Mouse (Mus musculus): ENCODE results near the gene Tmem255b.

Gene Tmem255b

GRCm38 (mm10) chr8:13434889-13435288 lies at the start of gene Tmem255b:
Tmem255b (plus strand) TSS chr8:13435189.
- DNase-seq (ENCODE audit: low read depth, low spot score), result no peak

GRCm38 (mm10) chr8:13386366-13386765 lies 48.6 kb upstream of the Tmem255b start:
- DNase-seq (ENCODE audit: low read depth, low spot score), result no peak

DNA sequence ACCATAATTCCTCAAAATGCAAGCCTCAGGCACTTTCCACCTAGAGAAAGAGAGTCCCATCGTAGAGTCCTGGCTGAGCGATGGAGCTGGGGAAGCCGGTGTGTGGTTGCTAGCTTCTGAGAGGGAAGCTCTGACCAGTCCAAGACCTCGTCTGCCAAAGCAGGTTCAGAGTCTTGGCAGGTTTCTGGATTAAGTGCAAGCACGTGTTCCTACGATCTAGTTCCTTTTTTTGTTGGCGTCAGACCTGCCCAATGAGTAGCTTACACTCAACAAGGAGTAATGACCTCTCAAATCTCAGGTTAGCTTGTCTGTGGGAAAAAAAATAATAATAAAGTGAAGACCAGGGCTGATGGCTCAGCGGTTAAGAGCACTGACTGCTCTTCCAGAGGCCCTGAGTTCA lies 47.3 kb upstream of the Tmem255b start:
- DNase-seq (ENCODE audit: low read depth, low spot score), result no peak

DNA sequence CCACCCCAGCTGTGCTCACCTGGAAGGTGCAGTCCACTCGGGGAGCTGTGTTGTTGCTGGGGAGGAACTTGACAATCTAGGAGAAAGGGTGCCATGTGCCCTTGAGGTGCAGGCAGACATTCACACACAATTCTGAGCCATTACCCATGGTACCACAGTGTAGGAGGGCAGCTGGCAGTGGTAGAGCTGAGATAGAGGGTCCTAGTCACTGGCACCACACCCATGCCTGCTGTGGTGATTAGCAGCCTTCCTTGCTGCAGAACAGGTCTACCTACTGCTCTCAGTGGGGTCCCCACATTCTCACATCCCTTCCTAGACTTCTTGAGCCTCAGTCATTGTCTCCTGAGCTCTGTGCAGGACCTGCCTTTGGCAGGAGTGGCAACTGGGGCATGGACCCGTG lies 46.2 kb upstream of the Tmem255b start:
- no peak for DNase-seq (ENCODE audit: low read depth, low spot score)

GRCm38 (mm10) chr8:13393869-13394268 lies 41.1 kb upstream of the Tmem255b start:
- DNase-seq (ENCODE audit: low read depth, low spot score), result no peak

DNA sequence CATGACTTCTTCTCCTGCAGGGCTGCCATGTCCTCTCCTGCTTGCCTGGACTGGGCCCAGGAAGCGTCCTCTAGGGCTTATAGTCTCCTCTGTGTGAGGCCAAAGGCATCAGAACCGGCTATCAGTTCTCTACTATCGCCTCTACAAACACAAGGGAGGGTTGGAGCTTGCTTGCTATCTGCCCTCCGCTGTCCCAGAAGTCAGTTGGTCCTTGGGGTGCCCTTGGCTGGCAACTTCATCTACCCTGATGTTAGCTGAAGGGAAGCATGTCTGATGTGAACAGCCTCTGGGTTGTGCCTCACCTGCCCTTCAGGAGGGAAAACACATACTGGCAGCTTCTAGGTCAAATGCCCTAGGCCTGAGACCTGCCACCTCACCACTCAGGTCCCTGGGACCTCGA lies 38.3 kb upstream of the Tmem255b start, which contains the start of gene Atp4b:
Gene Atp4b, minus strand, starts transcription at position 101 of the 400 bp plus-strand sequence.
- no peak for DNase-seq (ENCODE audit: low read depth, low spot score)

- no peak for DNase-seq (ENCODE audit: low read depth, low spot score)
These were observed 31.5 kb upstream of the Tmem255b start for GRCm38 (mm10) chr8:13403517-13403916.

- no peak for DNase-seq (ENCODE audit: low read depth, low spot score)
These were observed 30.3 kb upstream of the Tmem255b start, which contains the start of gene Grk1 for GRCm38 (mm10) chr8:13404666-13405131. Grk1 (plus strand) TSS chr8:13405081.

DNA sequence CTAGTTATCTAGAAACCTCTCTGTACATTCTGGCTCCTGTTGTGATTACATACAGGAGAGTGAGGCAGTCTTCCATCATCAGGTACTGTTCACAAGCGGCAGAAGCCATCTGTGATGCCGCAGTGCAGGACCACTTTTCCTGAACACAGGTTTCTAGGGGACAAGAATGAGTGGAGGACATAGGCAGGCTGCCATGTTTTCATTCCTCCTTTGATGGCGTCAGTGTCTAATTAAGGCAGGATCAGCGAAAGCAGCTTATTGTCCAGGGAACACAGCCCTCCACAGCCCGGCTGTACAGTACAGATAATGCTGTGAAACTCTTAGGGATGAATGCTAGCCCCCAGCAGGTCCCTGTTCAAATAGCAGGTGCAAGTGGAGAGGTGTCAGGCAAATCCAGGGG lies 29.0 kb upstream of the Tmem255b start:
- DNase-seq (ENCODE audit: low read depth, low spot score), result no peak

GRCm38 (mm10) chr8:13411597-13411996 lies 23.4 kb upstream of the Tmem255b start:
- peak; percentile 51 for DNase-seq (ENCODE audit: low read depth, low spot score)

DNA sequence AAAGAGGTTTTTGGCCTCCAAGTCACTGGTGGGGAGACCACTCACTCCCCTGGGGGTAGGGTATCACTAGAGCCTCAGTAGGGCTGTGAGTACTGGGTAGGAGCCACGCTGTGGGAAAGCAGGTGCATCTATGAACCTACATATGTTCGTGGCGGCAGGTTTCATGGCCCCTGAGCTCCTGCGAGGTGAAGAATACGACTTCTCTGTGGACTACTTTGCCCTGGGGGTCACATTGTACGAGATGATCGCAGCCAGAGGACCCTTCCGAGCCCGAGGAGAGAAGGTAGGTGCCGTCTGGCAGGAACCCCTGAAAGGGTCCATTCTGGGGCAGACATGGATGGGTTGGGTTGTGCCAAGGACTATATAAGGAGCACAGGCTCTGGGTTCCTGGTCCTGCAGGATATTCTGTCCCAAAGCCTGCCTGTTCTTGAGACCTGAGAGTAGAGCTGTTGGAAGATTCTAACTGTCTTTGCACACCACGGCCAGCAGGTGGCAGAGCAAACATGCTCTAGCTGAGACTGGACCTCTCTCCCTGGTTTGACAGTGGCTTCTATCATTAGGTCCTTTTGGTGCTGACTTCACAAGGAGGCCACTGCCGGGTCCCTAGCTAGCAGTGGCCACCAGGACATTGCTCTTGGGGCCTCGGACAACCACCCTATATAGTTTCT lies 22.0 kb upstream of the Tmem255b start:
- peak; percentile 51 for DNase-seq (ENCODE audit: low read depth, low spot score)

- DNase-seq (ENCODE audit: low read depth, low spot score), result no peak
These were observed 21.1 kb upstream of the Tmem255b start for GRCm38 (mm10) chr8:13413823-13414390.

DNA sequence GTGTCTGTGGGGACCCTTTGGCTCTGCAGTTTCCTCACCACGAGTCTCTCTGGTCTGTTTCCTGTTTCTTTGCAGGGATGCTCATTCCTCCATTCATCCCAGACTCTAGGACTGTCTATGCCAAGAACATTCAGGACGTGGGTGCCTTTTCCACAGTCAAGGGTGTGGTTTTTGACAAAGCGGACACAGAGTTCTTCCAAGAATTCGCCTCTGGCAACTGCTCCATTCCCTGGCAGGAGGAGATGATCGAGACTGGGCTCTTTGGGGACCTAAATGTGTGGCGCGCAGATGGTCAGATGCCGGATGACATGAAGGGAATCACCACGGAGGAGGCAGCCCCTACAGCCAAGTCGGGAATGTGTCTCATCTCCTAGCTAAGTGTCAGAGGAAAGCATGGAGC lies 19.1 kb upstream of the Tmem255b start:
- no peak for DNase-seq (ENCODE audit: low read depth, low spot score)

GRCm38 (mm10) chr8:13419111-13419639 lies 15.8 kb upstream of the Tmem255b start:
- no peak for DNase-seq (ENCODE audit: low read depth, low spot score)

DNA sequence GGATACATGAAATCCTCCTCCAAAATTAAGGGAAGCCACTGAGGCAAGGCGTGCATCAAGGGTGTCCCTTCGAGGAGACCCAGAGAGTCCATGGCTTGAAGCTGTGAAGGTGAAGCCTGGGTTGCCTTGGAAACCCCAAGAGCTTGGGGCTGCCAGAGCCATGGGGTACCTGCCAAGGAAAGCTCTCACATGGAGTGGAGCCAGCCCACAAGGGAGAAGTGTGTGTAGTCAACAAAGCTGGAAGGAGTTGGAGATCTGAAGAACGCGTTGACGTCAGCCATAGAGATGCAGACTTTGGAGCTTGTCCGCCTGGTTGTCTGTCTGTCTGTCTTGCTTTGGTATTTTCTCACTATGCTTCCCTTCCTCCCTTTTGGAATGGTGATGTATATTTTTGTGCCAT lies 14.0 kb upstream of the Tmem255b start:
- no peak for DNase-seq (ENCODE audit: low read depth, low spot score)

DNA sequence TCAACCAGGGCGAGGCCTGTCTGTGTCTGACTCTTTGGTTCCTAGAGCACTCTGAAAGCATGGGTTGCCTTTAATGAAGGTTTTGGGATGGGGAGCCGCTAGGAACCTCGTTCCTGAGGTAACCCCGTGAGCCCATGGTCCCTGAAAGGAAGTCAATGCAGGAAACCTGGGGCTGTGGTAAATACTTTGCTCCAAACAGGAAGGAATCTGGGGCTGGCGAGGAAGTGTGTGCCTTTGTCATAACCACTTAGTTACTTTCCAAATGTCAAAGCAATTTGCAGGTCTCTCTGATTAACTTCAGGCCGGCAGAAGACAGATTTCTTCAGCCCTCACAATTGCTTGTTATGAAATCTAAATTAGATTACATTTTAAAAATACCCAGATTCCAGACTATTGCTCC lies 7.6 kb upstream of the Tmem255b start:
- DNase-seq (ENCODE audit: low read depth, low spot score), result no peak

DNA sequence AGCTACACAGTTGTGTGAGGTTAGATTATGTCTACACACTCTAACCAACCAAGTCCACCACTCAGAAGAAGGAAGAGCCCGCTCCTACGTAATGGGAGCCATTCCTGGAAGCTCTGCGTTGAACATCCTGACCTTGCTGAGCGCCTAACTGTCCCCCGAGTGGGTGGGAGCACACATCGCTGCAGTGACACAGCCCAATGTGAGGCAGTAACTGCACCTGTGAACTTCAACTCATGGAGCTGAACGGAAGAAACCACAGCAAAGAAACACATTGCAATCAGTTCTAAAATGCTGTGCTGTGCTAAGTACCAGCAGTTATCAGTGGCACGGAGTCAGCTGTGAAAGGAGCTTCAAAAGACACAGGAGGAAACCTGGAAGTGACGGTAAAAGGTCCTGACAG lies 6.8 kb upstream of the Tmem255b start:
- no peak for DNase-seq (ENCODE audit: low read depth, low spot score)

GRCm38 (mm10) chr8:13430412-13430811 lies 4.6 kb upstream of the Tmem255b start:
- DNase-seq (ENCODE audit: low read depth, low spot score), result no peak

DNA sequence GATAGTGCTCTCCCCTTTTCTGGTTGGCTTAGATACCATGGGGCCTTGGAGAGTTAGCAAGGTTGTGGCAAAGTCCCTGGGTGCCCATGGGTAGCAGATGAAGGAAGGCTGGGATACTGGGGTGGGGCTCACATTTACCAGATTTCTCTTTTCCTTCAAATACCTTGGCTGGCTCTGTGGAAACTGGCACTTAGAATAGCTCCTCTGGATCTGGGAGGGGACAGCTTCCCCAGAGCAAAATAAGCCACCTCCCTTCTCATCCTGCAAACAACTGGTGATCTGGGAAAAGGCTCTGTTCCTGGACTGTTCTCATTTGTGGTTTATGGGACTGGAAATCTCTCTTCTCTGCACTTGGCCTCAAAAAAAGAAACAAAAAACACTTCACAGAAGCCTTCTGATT lies 4.1 kb upstream of the Tmem255b start:
- DNase-seq (ENCODE audit: low read depth, low spot score), result no peak

DNA sequence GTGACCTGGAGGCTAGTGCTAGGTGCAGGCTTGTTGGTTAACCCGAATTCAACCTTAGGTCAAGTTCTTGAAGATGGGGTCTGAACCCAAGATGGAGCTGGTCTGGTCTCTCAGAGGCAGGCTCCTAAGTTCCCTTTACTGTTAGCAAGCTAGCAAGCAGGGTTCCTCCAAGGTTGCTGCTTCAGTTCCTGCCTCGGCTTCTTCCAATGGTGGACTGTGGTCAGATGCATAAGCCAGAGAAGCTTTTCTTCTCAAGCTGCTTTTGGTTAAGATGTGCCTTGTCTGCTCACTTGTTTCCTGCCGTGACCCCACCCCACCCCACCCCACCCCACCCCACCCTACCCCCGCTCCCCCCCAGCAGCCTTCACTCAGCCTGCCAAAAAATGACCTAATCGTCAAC lies 1.9 kb upstream of the Tmem255b start:
- DNase-seq (ENCODE audit: low read depth, low spot score), result no peak

DNA sequence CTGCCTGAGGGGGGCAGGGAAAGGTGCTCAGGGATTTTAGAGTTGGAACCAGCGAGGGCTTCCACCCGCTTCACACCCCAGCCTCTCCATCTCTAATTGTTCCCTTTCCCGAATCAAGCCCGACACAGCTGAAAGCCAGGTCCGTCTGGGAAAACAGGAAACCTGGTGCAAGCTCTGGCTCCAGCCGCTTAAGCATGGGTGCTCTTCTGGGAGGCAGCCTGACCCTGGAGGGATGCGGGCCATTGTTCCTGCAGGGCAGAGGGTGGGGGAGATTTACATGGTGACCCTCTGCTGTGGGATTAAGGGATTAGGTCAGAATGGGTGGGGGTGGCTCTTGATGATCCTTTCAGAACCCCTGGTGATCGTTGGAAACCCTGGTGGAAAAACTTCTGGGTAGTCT lies 1.1 kb downstream of the Tmem255b start:
- DNase-seq (ENCODE audit: low read depth, low spot score), result no peak

GRCm38 (mm10) chr8:13437531-13437930 lies 2.5 kb downstream of the Tmem255b start:
- no peak for DNase-seq (ENCODE audit: low read depth, low spot score)

DNA sequence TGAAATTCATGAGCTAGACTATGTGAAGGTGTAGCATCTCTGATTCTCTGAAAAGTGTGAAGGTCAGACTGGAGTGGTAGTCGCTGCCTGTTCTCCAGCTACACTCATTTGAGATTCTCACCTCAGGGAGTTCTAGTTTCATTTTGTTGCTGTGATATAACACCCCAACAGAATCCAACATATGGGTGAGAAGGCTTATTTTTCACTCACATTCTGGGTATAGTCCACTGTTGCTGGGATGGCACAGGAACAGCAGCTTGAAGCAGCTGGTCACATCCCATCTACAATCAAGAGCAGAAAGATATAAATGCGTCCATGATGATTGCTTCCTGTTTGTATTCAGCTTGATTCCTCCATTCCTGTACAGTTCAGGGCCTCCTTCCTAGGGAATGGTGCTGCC lies 7.2 kb downstream of the Tmem255b start:
- DNase-seq (ENCODE audit: low read depth, low spot score), result no peak
